Mouse (Mus musculus): ENCODE results near the gene Ttc28. TPM values are rescaled to one million over a fixed set of nuclear protein-coding genes. Genes with fewer than 3 reads are reported as not detected.
A peak's percentile ranks its signal among the peaks of the same experiment; 100 is the strongest.

Gene Ttc28
- polyA plus RNA-seq, 1 experiment from 2014 or later = 4.2 TPM

DNA sequence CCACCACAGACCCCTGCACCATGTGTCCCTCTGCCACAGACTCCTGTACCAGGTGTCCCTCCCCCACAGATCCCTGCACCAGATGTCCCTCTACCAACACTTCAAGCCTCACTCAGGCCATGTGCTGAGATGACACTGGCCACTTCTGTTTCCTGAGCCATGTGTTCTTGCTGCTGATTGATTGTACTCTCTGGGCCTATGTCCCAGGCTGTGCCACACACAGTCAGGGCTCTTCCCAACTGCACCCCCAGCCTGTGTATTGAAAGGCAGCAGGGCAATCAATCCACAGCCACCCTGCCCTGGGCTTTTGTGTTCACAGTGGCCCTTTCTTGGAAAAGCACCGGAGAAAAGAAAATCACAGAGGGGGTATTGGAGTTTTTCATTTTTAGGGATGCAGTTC is 352.2 kb downstream of the Ttc28 start:
- Histone ChIP-seq H3K4me1 (ENCODE audit: control insufficient read depth, insufficient read depth, low read length) (peaks cover 31% of the 10 kb centered on the region), H3K4me3 (ENCODE audit: low read length) (no peak overlapping the region), H3K4me2 (ENCODE audit: low read depth, low read length) (no peak overlapping the region), H3K9me3 (ENCODE audit: control insufficient read depth, low read length) (no peaks in the 10 kb centered on the region), H3K27ac (ENCODE audit: low read length) (no peak overlapping the region), H3K27me3 (replicated peaks; ENCODE audit: control insufficient read depth, insufficient read depth, low read length) (no peaks in the 10 kb centered on the region), H3K36me3 (ENCODE audit: control insufficient read depth, insufficient read depth, low read length) (no peaks in the 10 kb centered on the region), H3K9ac (ENCODE audit: low read depth, low read length) (no peak overlapping the region)
- ATAC-seq = no peak
- 89% methylated on average over 1 of the region's 1 CpGs for WGBS

- H3K4me1 ChIP-seq (ENCODE audit: control insufficient read depth, insufficient read depth, low read length) = peaks cover 17% of the 10 kb centered on the region
- no peaks in the 10 kb centered on the region for H3K9me3 ChIP-seq (ENCODE audit: control insufficient read depth, low read length)
- no peaks in the 10 kb centered on the region for H3K36me3 ChIP-seq (ENCODE audit: control insufficient read depth, insufficient read depth, low read length)
- 62% methylated on average over 24 of the region's 24 CpGs for WGBS
- H3K9ac ChIP-seq (ENCODE audit: low read depth, low read length) = no peak overlapping the region
- H3K4me3 ChIP-seq (ENCODE audit: low read length) = no peak overlapping the region
- no peaks in the 10 kb centered on the region for H3K27me3 ChIP-seq (replicated peaks; ENCODE audit: control insufficient read depth, insufficient read depth, low read length)
- no peak overlapping the region for H3K27ac ChIP-seq (ENCODE audit: low read length)
- no peak overlapping the region for H3K4me2 ChIP-seq (ENCODE audit: low read depth, low read length)
- ATAC-seq = no peak
Observed at GRCm38 (mm10) chr5:111233022-111233709, 353.6 kb downstream of the Ttc28 start.

DNA sequence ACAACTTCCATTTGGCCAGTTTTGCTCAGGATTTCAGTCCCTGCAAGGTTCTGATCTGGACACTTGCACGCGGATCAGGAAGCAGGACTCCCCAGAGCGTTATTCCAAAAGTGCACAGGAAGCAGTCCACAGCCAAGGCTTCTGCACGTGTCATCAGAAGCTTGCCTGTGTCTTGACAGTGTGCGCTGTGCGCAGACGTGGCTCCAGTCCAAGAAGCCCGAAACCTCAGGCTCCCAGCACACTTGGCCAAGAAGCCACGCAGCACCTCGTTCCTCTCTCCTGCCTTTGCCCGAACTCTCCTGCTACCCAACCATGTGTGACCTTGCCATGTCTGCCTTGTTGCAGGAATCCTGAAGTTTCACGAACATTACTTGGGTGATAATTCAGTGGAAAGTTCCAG is 355.5 kb downstream of the Ttc28 start:
- no peaks in the 10 kb centered on the region for H3K9me3 ChIP-seq (ENCODE audit: control insufficient read depth, low read length)
- WGBS = 67% methylated on average over 12 of the region's 12 CpGs
- no peak for ATAC-seq
- H3K4me1 ChIP-seq (ENCODE audit: control insufficient read depth, insufficient read depth, low read length) = no peaks in the 10 kb centered on the region
- H3K4me2 ChIP-seq (ENCODE audit: low read depth, low read length) = no peak overlapping the region
- H3K4me3 ChIP-seq (ENCODE audit: low read length) = no peak overlapping the region
- H3K9ac ChIP-seq (ENCODE audit: low read depth, low read length) = no peak overlapping the region
- no peaks in the 10 kb centered on the region for H3K36me3 ChIP-seq (ENCODE audit: control insufficient read depth, insufficient read depth, low read length)
- no peaks in the 10 kb centered on the region for H3K27me3 ChIP-seq (replicated peaks; ENCODE audit: control insufficient read depth, insufficient read depth, low read length)
- no peak overlapping the region for H3K27ac ChIP-seq (ENCODE audit: low read length)

DNA sequence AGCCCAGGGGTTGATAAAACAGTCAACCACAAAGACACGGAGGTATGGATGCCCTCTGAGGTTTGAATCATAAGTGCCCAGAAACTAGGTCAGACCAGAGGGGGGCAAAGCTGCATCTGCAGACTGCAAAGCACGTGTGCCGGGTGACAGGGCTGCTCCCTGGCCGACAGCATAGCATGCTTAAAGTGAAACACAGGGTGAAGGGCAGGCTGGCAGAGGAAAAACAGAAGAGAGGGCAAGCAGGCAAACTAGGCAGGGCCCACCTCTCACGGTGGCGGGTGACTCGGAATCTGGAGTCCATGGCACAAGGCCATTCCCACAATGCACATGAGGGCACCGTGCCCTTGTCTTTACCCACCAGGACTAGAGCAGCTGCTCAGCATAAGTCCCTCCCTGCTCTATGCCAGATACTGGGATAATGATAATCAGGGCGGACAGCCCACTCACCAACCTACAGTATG is 357.6 kb downstream of the Ttc28 start:
- Histone ChIP-seq H3K4me1 (ENCODE audit: control insufficient read depth, insufficient read depth, low read length) (no peaks in the 10 kb centered on the region), H3K27me3 (replicated peaks; ENCODE audit: control insufficient read depth, insufficient read depth, low read length) (no peaks in the 10 kb centered on the region), H3K27ac (ENCODE audit: low read length) (no peak overlapping the region), H3K4me3 (ENCODE audit: low read length) (no peak overlapping the region), H3K9ac (ENCODE audit: low read depth, low read length) (no peak overlapping the region), H3K4me2 (ENCODE audit: low read depth, low read length) (no peak overlapping the region), H3K9me3 (ENCODE audit: control insufficient read depth, low read length) (no peaks in the 10 kb centered on the region), H3K36me3 (ENCODE audit: control insufficient read depth, insufficient read depth, low read length) (no peaks in the 10 kb centered on the region)
- ATAC-seq = no peak
- 90% methylated on average over 9 of the region's 9 CpGs for WGBS

- no peaks in the 10 kb centered on the region for H3K27me3 ChIP-seq (replicated peaks; ENCODE audit: control insufficient read depth, insufficient read depth, low read length)
- no peak overlapping the region for H3K27ac ChIP-seq (ENCODE audit: low read length)
- no peak overlapping the region for H3K4me3 ChIP-seq (ENCODE audit: low read length)
- H3K9ac ChIP-seq (ENCODE audit: low read depth, low read length) = no peak overlapping the region
- no peaks in the 10 kb centered on the region for H3K4me1 ChIP-seq (ENCODE audit: control insufficient read depth, insufficient read depth, low read length)
- 38% methylated on average over 7 of the region's 7 CpGs for WGBS
- H3K4me2 ChIP-seq (ENCODE audit: low read depth, low read length) = no peak overlapping the region
- H3K36me3 ChIP-seq (ENCODE audit: control insufficient read depth, insufficient read depth, low read length) = no peaks in the 10 kb centered on the region
- no peaks in the 10 kb centered on the region for H3K9me3 ChIP-seq (ENCODE audit: control insufficient read depth, low read length)
- peak; percentile 79 for ATAC-seq
Observed at GRCm38 (mm10) chr5:111239223-111239622, 359.6 kb downstream of the Ttc28 start.

DNA sequence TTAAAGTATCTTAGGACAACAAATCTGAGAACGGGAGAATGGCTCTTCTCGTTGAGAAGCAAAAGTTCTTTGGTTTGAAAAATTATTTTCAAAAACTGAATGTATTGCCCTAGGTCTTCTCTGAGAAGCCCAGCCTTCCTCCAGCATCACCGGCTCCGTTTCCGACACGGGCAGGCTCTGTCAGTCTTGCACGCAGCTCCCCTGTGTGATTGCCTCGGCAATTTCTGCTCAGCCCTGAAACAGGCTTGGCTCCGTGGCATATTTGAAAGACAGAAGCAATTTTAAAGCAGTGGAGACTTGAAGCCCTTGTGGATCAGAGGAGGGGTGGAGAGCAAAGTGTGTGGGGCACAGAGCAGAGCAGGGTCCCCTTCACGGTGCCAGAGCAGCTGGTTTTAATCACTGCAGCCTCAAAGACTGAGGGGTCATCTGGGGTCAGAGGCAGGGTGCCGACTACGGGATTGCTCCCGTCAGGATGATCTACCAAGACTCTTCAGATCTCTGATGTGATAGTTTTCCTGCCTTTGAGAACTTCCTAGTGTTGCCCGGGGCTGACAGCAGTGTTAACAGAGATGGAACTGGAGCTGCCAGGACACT is 363.9 kb downstream of the Ttc28 start:
- Histone ChIP-seq H3K36me3 (ENCODE audit: control insufficient read depth, insufficient read depth, low read length) (no peaks in the 10 kb centered on the region), H3K9ac (ENCODE audit: low read depth, low read length) (no peak overlapping the region), H3K4me3 (ENCODE audit: low read length) (no peak overlapping the region), H3K4me2 (ENCODE audit: low read depth, low read length) (no peak overlapping the region), H3K27me3 (replicated peaks; ENCODE audit: control insufficient read depth, insufficient read depth, low read length) (no peaks in the 10 kb centered on the region), H3K27ac (ENCODE audit: low read length) (no peak overlapping the region), H3K9me3 (ENCODE audit: control insufficient read depth, low read length) (no peaks in the 10 kb centered on the region), H3K4me1 (ENCODE audit: control insufficient read depth, insufficient read depth, low read length) (peaks cover 4% of the 10 kb centered on the region; the same call in 1 of the 2 replicates)
- 36% methylated on average over 14 of the region's 14 CpGs for WGBS
- ATAC-seq = no peak

DNA sequence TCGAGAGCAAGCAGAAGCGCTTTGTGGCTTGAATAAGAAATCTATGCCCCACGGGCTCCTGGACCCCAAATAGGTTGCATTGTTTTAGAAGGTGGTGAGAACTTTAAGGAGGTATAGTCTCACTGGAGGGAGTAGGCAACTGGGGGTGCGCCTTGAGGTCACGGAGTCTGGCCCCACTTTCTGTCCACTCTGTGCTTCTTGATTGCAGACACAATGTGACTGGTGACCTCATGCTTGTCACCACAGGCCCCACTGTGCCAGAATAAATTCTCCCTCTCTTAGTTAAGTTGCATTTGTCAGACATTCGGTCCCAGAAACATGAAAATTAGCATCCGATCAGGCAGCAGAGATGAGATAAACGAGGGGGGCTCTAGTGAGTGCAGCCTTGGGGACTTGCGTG is 364.5 kb downstream of the Ttc28 start:
- Histone ChIP-seq H3K27me3 (replicated peaks; ENCODE audit: control insufficient read depth, insufficient read depth, low read length) (no peaks in the 10 kb centered on the region), H3K9ac (ENCODE audit: low read depth, low read length) (no peak overlapping the region), H3K36me3 (ENCODE audit: control insufficient read depth, insufficient read depth, low read length) (no peaks in the 10 kb centered on the region), H3K4me2 (ENCODE audit: low read depth, low read length) (no peak overlapping the region), H3K4me3 (ENCODE audit: low read length) (no peak overlapping the region), H3K27ac (ENCODE audit: low read length) (no peak overlapping the region), H3K9me3 (ENCODE audit: control insufficient read depth, low read length) (no peaks in the 10 kb centered on the region), H3K4me1 (ENCODE audit: control insufficient read depth, insufficient read depth, low read length) (peaks cover 4% of the 10 kb centered on the region; the same call in 1 of the 2 replicates)
- 69% methylated on average over 9 of the region's 9 CpGs for WGBS
- ATAC-seq = no peak

GRCm38 (mm10) chr5:111247571-111248265 is 368.1 kb downstream of the Ttc28 start:
- Histone ChIP-seq H3K4me1 (ENCODE audit: control insufficient read depth, insufficient read depth, low read length) (peaks cover 4% of the 10 kb centered on the region; the same call in 1 of the 2 replicates), H3K36me3 (ENCODE audit: control insufficient read depth, insufficient read depth, low read length) (no peaks in the 10 kb centered on the region), H3K27me3 (replicated peaks; ENCODE audit: control insufficient read depth, insufficient read depth, low read length) (no peaks in the 10 kb centered on the region), H3K9me3 (ENCODE audit: control insufficient read depth, low read length) (no peaks in the 10 kb centered on the region), H3K4me3 (ENCODE audit: low read length) (no peak overlapping the region), H3K4me2 (ENCODE audit: low read depth, low read length) (no peak overlapping the region), H3K27ac (ENCODE audit: low read length) (no peak overlapping the region), H3K9ac (ENCODE audit: low read depth, low read length) (no peak overlapping the region)
- 77% methylated on average over 10 of the region's 10 CpGs for WGBS
- ATAC-seq = no peak

- H3K4me3 ChIP-seq (ENCODE audit: low read length) = no peak overlapping the region
- no peak overlapping the region for H3K4me2 ChIP-seq (ENCODE audit: low read depth, low read length)
- H3K4me1 ChIP-seq (ENCODE audit: control insufficient read depth, insufficient read depth, low read length) = peaks cover 4% of the 10 kb centered on the region; the same call in 1 of the 2 replicates
- 92% methylated on average over 3 of the region's 3 CpGs for WGBS
- no peaks in the 10 kb centered on the region for H3K9me3 ChIP-seq (ENCODE audit: control insufficient read depth, low read length)
- no peaks in the 10 kb centered on the region for H3K27me3 ChIP-seq (replicated peaks; ENCODE audit: control insufficient read depth, insufficient read depth, low read length)
- no peak overlapping the region for H3K27ac ChIP-seq (ENCODE audit: low read length)
- no peak for ATAC-seq
- no peaks in the 10 kb centered on the region for H3K36me3 ChIP-seq (ENCODE audit: control insufficient read depth, insufficient read depth, low read length)
- no peak overlapping the region for H3K9ac ChIP-seq (ENCODE audit: low read depth, low read length)
Observed at GRCm38 (mm10) chr5:111252147-111252546, 372.5 kb downstream of the Ttc28 start.
